Mouse (Mus musculus) lung, adult 2 months (tissue): ENCODE measurements around the gene Immp2l.

Experiments
- CTCF ChIP-seq: fragments of 200-500 bp; IDR thresholded peaks from 2 replicates; pipeline ENCODE4 v1.5.1; 2011; ENCODE audit warnings: mild to moderate bottlenecking, low read length, control low read depth; ENCODE audit not compliant: insufficient read depth
- POLR2A ChIP-seq: fragments of 200-500 bp; IDR thresholded peaks from 2 replicates; pipeline ENCODE4 v1.6.1; 2011; ENCODE audit warnings: low read depth, mild to moderate bottlenecking, control low read depth, low read length, borderline replicate concordance; ENCODE audit errors: extremely low read depth

DNA sequence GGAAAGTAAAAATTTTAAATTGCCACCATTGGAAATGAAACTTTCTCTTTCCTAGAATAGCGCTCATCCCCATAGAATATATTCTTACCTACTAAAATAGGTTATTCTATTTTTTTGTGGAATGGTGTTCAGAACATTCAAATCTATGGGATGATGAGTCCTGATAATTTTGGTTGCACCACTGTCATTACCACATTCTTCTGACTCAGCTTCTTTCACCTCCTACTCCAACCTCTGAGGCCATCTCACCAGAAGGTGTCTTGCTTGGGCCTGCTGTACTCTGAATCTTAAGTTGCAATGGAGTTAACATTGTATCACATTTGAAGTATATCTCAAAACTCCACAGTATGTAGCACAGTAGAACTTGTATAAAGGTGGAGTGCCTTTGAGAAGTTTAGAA, 224.4 kb downstream of the Immp2l start:
- TF ChIP-seq POLR2A (no peak), CTCF (no peak)
